Mouse (Mus musculus) spleen, adult 2 months (tissue): Measurements from ENCODE around the gene Mboat1.

Experiments used
- CTCF ChIP-seq: fragments of 200-500 bp; IDR thresholded peaks from 2 replicates; pipeline ENCODE4 v1.5.1; 2011; ENCODE audit warnings: mild to moderate bottlenecking, inconsistent platforms; ENCODE audit not compliant: insufficient read depth, insufficient read length, insufficient replicate concordance; ENCODE audit errors: extremely low read depth
- POLR2A ChIP-seq: fragments of 200-500 bp; IDR thresholded peaks from 2 replicates; pipeline ENCODE4 v1.6.1; 2011; ENCODE audit warnings: low read depth, low read length, inconsistent platforms

- TF ChIP-seq POLR2A, result no peak
- TF ChIP-seq CTCF, result no peak
These were observed 128.0 kb downstream of the Mboat1 start for GRCm38 (mm10) chr13:30264303-30264702.
